18 mouse cellular contexts compared by ENCODE assay signal in genomic region chr16:32641440-32642219, GRCm38 (mm10). TPM values are rescaled to one million over a fixed set of nuclear protein-coding genes. Genes with fewer than 3 reads are reported as not detected.
DNase-seq lines count a peak whose midpoint lies in the region; ATAC-seq and TF ChIP-seq lines count a peak whose summit lies in the region.
"Had no signal": no experiment of that assay in that cellular context is flagged by ENCODE, and none has a peak within 500 bp of the region (broad histone marks: within the 10 kb centered on the region; RNA-seq: fewer than 3 reads in every experiment).

No protein-coding gene starts in this region.

- TF ChIP-seq POLR2A in cerebellum, adult 2 months (IDR thresholded peaks at IDR 0.05; ENCODE audit: borderline replicate concordance, insufficient read depth, low read length), result no peak

- no peak for TF ChIP-seq CTCF in cerebellum, adult 2 months (IDR thresholded peaks at IDR 0.05; ENCODE audit: borderline replicate concordance, insufficient read depth, low read depth, low read length)
- TF ChIP-seq CTCF in hindbrain, postnatal 0 days (IDR thresholded peaks at IDR 0.05; ENCODE audit: low read depth), result no peak

- WGBS in cerebellum, adult 2 months, result 63% methylated on average over 19 of the region's 20 CpGs
- 67% methylated on average over 20 of the region's 20 CpGs for WGBS in hindbrain, embryonic 15.5 days
- 59% methylated on average over 19 of the region's 20 CpGs for WGBS in hindbrain, postnatal 0 days
- WGBS in midbrain, embryonic 16.5 days, result 58% methylated on average over 20 of the region's 20 CpGs
- 66% methylated on average over 20 of the region's 20 CpGs for WGBS in midbrain, embryonic 11.5 days
- 63% methylated on average over 20 of the region's 20 CpGs for WGBS in limb, embryonic 13.5 days

- H3K27me3 ChIP-seq in cerebellum, adult 2 months (ENCODE audit: control insufficient read depth, insufficient read depth, low read length), result no peaks in the 10 kb centered on the region
- H3K27me3 ChIP-seq in hindbrain, embryonic 15.5 days, result no peaks in the 10 kb centered on the region
- no peaks in the 10 kb centered on the region for H3K27me3 ChIP-seq in hindbrain, postnatal 0 days (ENCODE audit: insufficient read depth, low read length)
- no peaks in the 10 kb centered on the region for H3K27me3 ChIP-seq in midbrain, embryonic 16.5 days (ENCODE audit: control insufficient read depth, insufficient read depth, low read depth, low read length)
- no peaks in the 10 kb centered on the region for H3K27me3 ChIP-seq in midbrain, embryonic 11.5 days (ENCODE audit: control insufficient read depth, insufficient read depth, low read length)
- no peaks in the 10 kb centered on the region for H3K27me3 ChIP-seq in limb, embryonic 13.5 days
- H3K27me3 ChIP-seq: CH12.LX; embryonic facial prominence, embryonic 13.5 days; intestine, embryonic 15.5 days had no signal

- peak; percentile 12 for DNase-seq in cerebellum, adult 9-10 months
- DNase-seq in cerebellum, adult 2 months, result no peak
- no peak for DNase-seq in hindbrain, postnatal 0 days (ENCODE audit: low spot score)
- DNase-seq in midbrain, embryonic 11.5 days (ENCODE audit: low spot score, missing footprints), result no peak
- DNase-seq in spleen, postnatal 10 days (ENCODE audit: low spot score in 2 of 2), result no peak
- DNase-seq: cerebellum, postnatal 36 days; gastrocnemius, adult 2 months; heart, adult 2 months; heart, postnatal 10 days; lung, postnatal 36 days had no signal

- H3K4me1 ChIP-seq in cerebellum, adult 2 months (ENCODE audit: control insufficient read depth, insufficient read depth, low read length), result peaks cover 4% of the 10 kb centered on the region
- H3K4me1 ChIP-seq in hindbrain, embryonic 15.5 days (replicated peaks), result peaks cover 32% of the 10 kb centered on the region
- peaks cover 16% of the 10 kb centered on the region for H3K4me1 ChIP-seq in hindbrain, postnatal 0 days (ENCODE audit: insufficient read depth, low read length)
- peaks cover 21% of the 10 kb centered on the region for H3K4me1 ChIP-seq in midbrain, embryonic 16.5 days (ENCODE audit: control insufficient read depth, insufficient read depth, low read length)
- H3K4me1 ChIP-seq in midbrain, embryonic 11.5 days (ENCODE audit: control insufficient read depth, insufficient read depth, low read length), result peaks cover 21% of the 10 kb centered on the region
- H3K4me1 ChIP-seq in limb, embryonic 13.5 days, result peaks cover 28% of the 10 kb centered on the region

- ATAC-seq in hindbrain, embryonic 15.5 days (ENCODE audit: low FRiP score, low read depth), result no peak
- no peak for ATAC-seq in hindbrain, postnatal 0 days
- no peak for ATAC-seq in midbrain, embryonic 16.5 days
- no peak for ATAC-seq in midbrain, embryonic 11.5 days (ENCODE audit: low FRiP score)
- ATAC-seq in limb, embryonic 13.5 days (ENCODE audit: low FRiP score, low read depth), result no peak
- ATAC-seq: forebrain, embryonic 16.5 days; intestine, embryonic 15.5 days had no signal

- H3K27ac ChIP-seq in cerebellum, adult 2 months (ENCODE audit: insufficient read depth, low read length), result no peak overlapping the region
- no peak overlapping the region for H3K27ac ChIP-seq in hindbrain, embryonic 15.5 days (replicated peaks)
- H3K27ac ChIP-seq in hindbrain, postnatal 0 days, result no peak overlapping the region
- H3K27ac ChIP-seq in midbrain, embryonic 16.5 days (ENCODE audit: low read length), result no peak overlapping the region
- no peak overlapping the region for H3K27ac ChIP-seq in midbrain, embryonic 11.5 days (ENCODE audit: low read depth, low read length)
- peak overlapping the region; percentile 52; the same call in 1 of the 2 replicates for H3K27ac ChIP-seq in limb, embryonic 13.5 days
- H3K27ac ChIP-seq: embryonic facial prominence, embryonic 13.5 days; gastrocnemius, adult 2 months; heart, adult 2 months; intestine, embryonic 15.5 days; midbrain, embryonic 12.5 days had no signal

- no peaks in the 10 kb centered on the region for H3K36me3 ChIP-seq in hindbrain, embryonic 15.5 days
- H3K36me3 ChIP-seq in hindbrain, postnatal 0 days (ENCODE audit: insufficient read depth, low read length), result no peaks in the 10 kb centered on the region
- H3K36me3 ChIP-seq in midbrain, embryonic 16.5 days (ENCODE audit: control insufficient read depth, insufficient read depth, low read length), result no peaks in the 10 kb centered on the region
- H3K36me3 ChIP-seq in midbrain, embryonic 11.5 days (ENCODE audit: control insufficient read depth, insufficient read depth, low read length), result no peaks in the 10 kb centered on the region
- no peaks in the 10 kb centered on the region for H3K36me3 ChIP-seq in limb, embryonic 13.5 days
- H3K36me3 ChIP-seq: embryonic facial prominence, embryonic 13.5 days; intestine, embryonic 15.5 days; midbrain, embryonic 12.5 days had no signal

- no peak overlapping the region for H3K9ac ChIP-seq in hindbrain, embryonic 15.5 days
- no peak overlapping the region for H3K9ac ChIP-seq in hindbrain, postnatal 0 days (replicated peaks; ENCODE audit: low read length)
- 0 out of 2 replicates have a peak overlapping the region, but pooled peaks have one; percentile 20 for H3K9ac ChIP-seq in midbrain, embryonic 16.5 days (ENCODE audit: low read depth, low read length)
- no peak overlapping the region for H3K9ac ChIP-seq in midbrain, embryonic 11.5 days (ENCODE audit: low read length)
- no peak overlapping the region for H3K9ac ChIP-seq in limb, embryonic 13.5 days
- H3K9ac ChIP-seq: intestine, embryonic 15.5 days; midbrain, embryonic 12.5 days had no signal

- peak overlapping the region; percentile 25; the same call in 1 of the 2 replicates for H3K4me2 ChIP-seq in hindbrain, embryonic 15.5 days
- no peak overlapping the region for H3K4me2 ChIP-seq in hindbrain, postnatal 0 days (ENCODE audit: low read depth, low read length)
- H3K4me2 ChIP-seq in midbrain, embryonic 16.5 days (ENCODE audit: low read length), result peak overlapping the region; percentile 29; the same call in 1 of the 2 replicates
- H3K4me2 ChIP-seq in midbrain, embryonic 11.5 days, result no peak overlapping the region
- no peak overlapping the region for H3K4me2 ChIP-seq in limb, embryonic 13.5 days (replicated peaks)
- H3K4me2 ChIP-seq: embryonic facial prominence, embryonic 13.5 days; intestine, embryonic 15.5 days; midbrain, embryonic 12.5 days had no signal

- no peaks in the 10 kb centered on the region for H3K9me3 ChIP-seq in hindbrain, embryonic 15.5 days
- H3K9me3 ChIP-seq in hindbrain, postnatal 0 days (ENCODE audit: low read length), result no peaks in the 10 kb centered on the region
- H3K9me3 ChIP-seq in midbrain, embryonic 16.5 days (replicated peaks; ENCODE audit: control insufficient read depth, low read length, poor library complexity, severe bottlenecking), result no peaks in the 10 kb centered on the region
- H3K9me3 ChIP-seq in midbrain, embryonic 11.5 days (ENCODE audit: control insufficient read depth, low read length), result no peaks in the 10 kb centered on the region
- H3K9me3 ChIP-seq in limb, embryonic 13.5 days, result no peaks in the 10 kb centered on the region
- H3K9me3 ChIP-seq: embryonic facial prominence, embryonic 13.5 days; intestine, embryonic 15.5 days; midbrain, embryonic 12.5 days had no signal

- no peak overlapping the region for H3K4me3 ChIP-seq in cerebellum, adult 2 months (replicated peaks; ENCODE audit: insufficient read depth, low read depth, low read length)
- no peak overlapping the region for H3K4me3 ChIP-seq in hindbrain, embryonic 15.5 days
- no peak overlapping the region for H3K4me3 ChIP-seq in hindbrain, postnatal 0 days (ENCODE audit: low read length)
- H3K4me3 ChIP-seq in midbrain, embryonic 16.5 days (ENCODE audit: low read depth, low read length), result no peak overlapping the region
- H3K4me3 ChIP-seq in midbrain, embryonic 11.5 days (ENCODE audit: low read depth, low read length), result no peak overlapping the region
- no peak overlapping the region for H3K4me3 ChIP-seq in limb, embryonic 13.5 days
- H3K4me3 ChIP-seq: embryonic facial prominence, embryonic 13.5 days; gastrocnemius, adult 2 months; heart, adult 2 months; intestine, embryonic 15.5 days; midbrain, embryonic 12.5 days had no signal

RNA-seq across cellular contexts. Expression of gene Tnk2, which starts 2.0 kb away (rescaled TPM):
- polyA plus RNA-seq in cerebellum, adult 2 months (2012; rRNA removed), result 238 and 239 TPM in 2 replicates
- 19.3 and 25.9 TPM in 2 replicates for polyA plus RNA-seq in hindbrain, embryonic 15.5 days (2015; fragmentation: Nextera tagmentation; extraction: Ambion mirVana)
- total RNA-seq in hindbrain, postnatal 0 days (2014; rRNA removed), result 78.2 and 90.5 TPM in 2 replicates
- 18.6 and 19.2 TPM in 2 replicates for polyA plus RNA-seq in hindbrain, postnatal 0 days (2015; fragmentation: Nextera tagmentation; extraction: Ambion mirVana)
- polyA plus RNA-seq in midbrain, embryonic 16.5 days (2015; fragmentation: Nextera tagmentation; extraction: Ambion mirVana), result 19.0 and 21.6 TPM in 2 replicates
- polyA plus RNA-seq in midbrain, embryonic 11.5 days (2014; fragmentation: Nextera tagmentation; extraction: Ambion mirVana), result 6.1 and 6.6 TPM in 2 replicates
- polyA plus RNA-seq in limb, embryonic 13.5 days (2015; fragmentation: Nextera tagmentation; extraction: Ambion mirVana), result 12.2 and 12.8 TPM in 2 replicates

RNA-seq across cellular contexts. Expression of gene Tfrc, which starts 32.9 kb away (rescaled TPM):
- polyA plus RNA-seq in cerebellum, adult 2 months (2012; rRNA removed), result 76.7 and 82.5 TPM in 2 replicates
- polyA plus RNA-seq in hindbrain, embryonic 15.5 days (2015; fragmentation: Nextera tagmentation; extraction: Ambion mirVana), result 29.9 and 33.5 TPM in 2 replicates
- total RNA-seq in hindbrain, postnatal 0 days (2014; rRNA removed), result 51.9 and 56.3 TPM in 2 replicates
- 38.3 and 40.0 TPM in 2 replicates for polyA plus RNA-seq in hindbrain, postnatal 0 days (2015; fragmentation: Nextera tagmentation; extraction: Ambion mirVana)
- polyA plus RNA-seq in midbrain, embryonic 16.5 days (2015; fragmentation: Nextera tagmentation; extraction: Ambion mirVana), result 33.3 and 40.5 TPM in 2 replicates
- polyA plus RNA-seq in midbrain, embryonic 11.5 days (2014; fragmentation: Nextera tagmentation; extraction: Ambion mirVana), result 87.1 and 89.3 TPM in 2 replicates
- polyA plus RNA-seq in limb, embryonic 13.5 days (2015; fragmentation: Nextera tagmentation; extraction: Ambion mirVana), result 22.4 and 24.2 TPM in 2 replicates

Comparison
In these comparisons a context has a peak if more than half of its experiments do, and no peak if none do; other contexts are left out.
1. H3K4me2 ChIP-seq: peak in hindbrain, embryonic 15.5 days (single experiment) and midbrain, embryonic 16.5 days (single experiment); none in hindbrain, postnatal 0 days (single experiment), midbrain, embryonic 11.5 days (single experiment) and limb, embryonic 13.5 days (single experiment).